Mouse (Mus musculus): ENCODE results near the gene Mfsd2a. TPM values are rescaled to one million over a fixed set of nuclear protein-coding genes. Genes with fewer than 3 reads are reported as not detected.

The Mfsd2a gene
- total RNA-seq, 2 experiments from 2014 or later = 0.42 TPM; not detected in 1

DNA sequence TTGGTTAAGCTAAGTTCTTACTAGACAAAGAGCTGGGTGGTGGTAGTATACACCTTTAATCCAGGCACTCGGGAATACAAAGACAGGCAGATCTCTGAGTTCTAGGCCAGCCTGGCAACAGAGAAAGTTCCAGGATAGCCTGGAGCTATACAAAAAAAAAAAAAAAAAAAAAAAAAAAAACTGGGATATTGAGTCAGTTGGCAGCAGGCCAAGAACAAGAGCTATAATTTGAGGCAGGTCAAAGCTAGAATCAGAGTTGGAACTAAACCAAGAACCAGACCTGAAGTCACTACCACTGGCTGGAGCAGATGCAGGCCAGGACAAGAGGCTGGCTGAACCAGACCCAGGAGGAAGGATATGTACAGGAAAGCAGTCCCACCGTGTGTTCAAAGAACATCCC is 19.7 kb upstream of the Mfsd2a start:
- no peak for DNase-seq
- intact Hi-C loops (cut with DNase I) = loop anchor here (5.0 kb wide), 1 partner anchor 1738 kb away; no protein-coding TSS in a partner anchor

DNA sequence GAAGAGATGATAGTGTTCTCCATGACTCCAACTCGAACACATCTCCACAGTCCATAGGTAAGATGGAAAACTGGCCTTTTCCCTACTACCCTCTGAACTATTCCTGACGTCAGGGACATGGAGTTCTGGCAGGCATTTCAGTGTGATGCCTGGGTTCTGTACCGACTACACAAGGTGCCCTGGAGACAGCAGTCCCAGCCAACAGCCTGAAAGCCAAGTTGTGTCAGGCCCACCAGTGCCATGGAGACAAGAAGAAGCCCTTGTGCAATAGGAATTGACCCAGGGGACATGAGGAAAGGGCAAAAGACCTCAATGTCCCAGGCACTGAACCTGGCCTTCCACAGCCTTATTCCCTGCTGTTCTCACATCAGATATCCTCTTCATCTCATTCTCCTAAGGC is 18.8 kb upstream of the Mfsd2a start:
- intact Hi-C loops (cut with DNase I) = loop anchor here (5.0 kb wide), 1 partner anchor 1738 kb away; no protein-coding TSS in a partner anchor
- no peak for DNase-seq

DNA sequence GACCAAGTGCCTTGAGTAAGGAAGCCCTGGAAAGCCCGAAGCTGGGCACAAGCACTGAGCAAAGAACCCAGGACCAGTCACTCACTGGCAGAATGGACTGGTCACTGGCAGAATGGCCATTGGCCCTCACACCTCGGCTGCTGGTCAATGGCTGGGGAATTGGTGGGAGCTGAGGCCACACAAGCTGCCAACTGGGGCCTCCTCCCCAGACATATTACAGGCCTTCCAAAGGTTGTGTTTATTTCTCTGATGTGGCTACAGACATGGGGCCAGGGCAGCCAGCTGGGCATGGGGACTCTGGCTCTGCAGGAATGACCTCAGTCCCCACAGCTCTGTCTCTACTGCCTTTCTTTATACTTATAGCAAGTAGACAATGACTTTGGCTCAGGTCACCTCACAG is 17.9 kb upstream of the Mfsd2a start:
- intact Hi-C loops (cut with DNase I) = no loop called here
- no peak for DNase-seq

DNA sequence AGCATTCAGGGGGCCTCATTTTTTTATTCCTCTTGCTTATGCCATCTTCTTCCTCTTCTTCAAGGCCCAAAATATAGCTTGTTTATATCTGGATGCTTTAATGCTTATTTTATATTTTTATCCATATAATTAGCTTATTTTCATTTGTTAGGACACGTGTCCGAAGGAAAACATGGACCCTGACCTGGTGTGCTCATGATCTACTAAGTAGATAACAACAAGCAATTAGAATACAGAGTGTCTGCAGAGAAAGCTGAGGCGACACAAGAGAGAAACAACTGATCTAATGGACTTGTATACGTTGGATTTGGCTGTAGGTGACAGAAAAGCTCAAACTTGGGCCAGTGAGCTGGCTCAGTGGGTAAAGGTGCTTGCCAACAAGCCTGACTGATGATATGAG is 15.9 kb upstream of the Mfsd2a start:
- intact Hi-C loops (cut with DNase I) = no loop called here
- DNase-seq = no peak

DNA sequence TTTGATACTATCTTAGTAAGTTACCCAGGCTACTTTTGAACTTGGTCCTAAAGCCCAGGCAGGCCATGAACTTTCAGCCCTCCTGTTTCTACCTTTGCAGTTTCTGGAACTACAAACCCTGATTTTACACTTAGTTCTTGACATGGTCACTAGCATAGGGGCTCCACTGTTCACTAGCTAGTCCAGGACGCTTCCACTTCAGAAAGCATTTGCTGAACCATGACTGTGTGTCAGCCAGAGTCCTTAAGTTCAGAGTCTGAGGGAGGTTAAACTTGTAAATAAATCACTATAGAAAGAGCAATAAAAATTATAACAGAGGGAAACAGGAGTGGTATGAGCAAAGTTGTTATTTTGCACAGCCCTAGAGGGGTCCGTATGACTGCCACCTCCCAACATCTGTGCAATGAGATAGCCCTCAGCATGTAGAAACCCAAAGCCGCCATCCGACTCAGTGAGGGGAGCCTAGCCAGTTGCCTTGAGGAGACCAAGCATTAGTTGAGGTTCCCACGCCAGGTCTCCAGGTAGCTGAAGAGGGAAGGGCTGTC is 14.1 kb upstream of the Mfsd2a start:
- intact Hi-C loops (cut with DNase I) = no loop called here
- no peak for DNase-seq

DNA sequence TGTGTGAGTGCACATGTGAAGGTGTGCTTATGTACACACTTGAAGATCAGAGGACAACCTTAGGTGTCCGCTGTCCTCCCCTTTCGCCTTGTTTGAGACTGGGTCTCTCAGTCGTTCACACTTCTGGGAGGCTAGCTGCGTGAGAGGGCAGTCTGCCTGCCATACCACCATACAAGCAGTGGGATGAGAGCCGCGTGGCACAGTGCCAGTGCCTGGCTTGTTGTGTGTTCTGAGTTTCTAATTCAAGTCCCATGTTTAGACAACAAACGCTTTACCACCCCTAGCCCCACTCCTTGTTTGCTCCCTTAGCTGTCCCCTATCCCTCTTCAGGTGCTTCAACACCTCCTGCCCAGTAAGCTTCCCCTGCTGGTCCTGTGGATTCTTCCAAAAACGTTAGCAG is 11.1 kb upstream of the Mfsd2a start:
- intact Hi-C loops (cut with DNase I) = no loop called here
- no peak for DNase-seq

DNA sequence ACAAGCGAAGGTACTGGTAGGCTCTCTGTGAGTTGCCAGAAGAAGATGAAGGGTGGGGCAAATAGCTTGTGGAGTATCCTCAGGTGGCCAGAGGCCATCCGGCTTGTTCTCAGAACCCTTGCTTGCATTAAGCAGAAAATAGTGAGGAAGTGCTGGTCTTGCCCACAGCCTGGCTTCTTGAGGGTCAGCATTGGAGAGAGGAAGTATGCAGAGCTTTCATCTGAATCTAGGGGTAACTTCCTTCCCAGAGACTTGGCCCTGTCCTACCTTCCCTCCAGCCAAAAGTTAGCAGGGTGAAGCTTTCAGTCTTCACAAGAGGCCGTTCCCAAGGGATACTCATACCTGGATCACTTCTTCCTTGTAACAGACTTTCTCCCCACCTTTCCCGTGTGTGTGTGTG is 10.7 kb upstream of the Mfsd2a start:
- no peak for DNase-seq
- intact Hi-C loops (cut with DNase I) = no loop called here

DNA sequence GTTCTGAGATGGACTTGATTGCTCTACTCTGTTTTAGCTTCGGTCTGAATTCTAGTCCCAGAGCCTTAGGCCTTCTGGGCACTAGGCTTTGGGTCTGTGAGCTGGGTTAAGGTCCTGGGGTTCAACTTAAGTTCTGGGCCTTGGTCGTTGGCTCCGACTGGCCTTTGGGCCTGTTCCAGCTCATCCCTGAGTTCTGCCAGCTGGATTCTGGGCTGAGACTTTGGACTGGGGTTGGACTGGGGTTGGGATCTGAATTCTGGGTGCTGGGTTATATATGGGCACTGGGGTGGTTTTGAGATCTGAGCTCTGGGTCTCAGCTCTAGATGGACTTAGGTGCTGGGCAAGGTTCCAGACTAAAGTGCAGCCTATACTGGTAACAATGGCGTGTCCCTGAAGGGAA is 10.2 kb upstream of the Mfsd2a start:
- no peak for DNase-seq
- intact Hi-C loops (cut with DNase I) = no loop called here

DNA sequence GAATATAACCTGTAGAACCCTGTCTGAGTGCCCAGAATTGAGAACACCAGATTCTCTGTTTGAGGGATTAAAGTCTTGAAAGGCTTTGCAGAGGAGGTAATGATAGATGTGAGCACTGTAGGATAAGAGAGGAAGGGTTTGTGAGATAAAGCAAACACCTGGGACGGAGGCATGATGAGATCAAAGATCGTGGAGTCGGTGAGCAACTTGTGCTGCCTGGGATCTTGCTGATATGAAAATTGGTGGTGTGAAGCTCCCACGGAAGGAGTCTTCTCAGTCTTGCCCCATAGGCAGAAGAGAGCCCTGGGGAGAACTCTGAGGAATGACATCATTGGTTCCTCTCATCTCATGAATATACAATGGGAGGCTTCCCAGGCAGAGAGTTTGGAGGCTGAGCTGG is 7.1 kb upstream of the Mfsd2a start:
- intact Hi-C loops (cut with DNase I) = no loop called here
- DNase-seq = no peak

DNA sequence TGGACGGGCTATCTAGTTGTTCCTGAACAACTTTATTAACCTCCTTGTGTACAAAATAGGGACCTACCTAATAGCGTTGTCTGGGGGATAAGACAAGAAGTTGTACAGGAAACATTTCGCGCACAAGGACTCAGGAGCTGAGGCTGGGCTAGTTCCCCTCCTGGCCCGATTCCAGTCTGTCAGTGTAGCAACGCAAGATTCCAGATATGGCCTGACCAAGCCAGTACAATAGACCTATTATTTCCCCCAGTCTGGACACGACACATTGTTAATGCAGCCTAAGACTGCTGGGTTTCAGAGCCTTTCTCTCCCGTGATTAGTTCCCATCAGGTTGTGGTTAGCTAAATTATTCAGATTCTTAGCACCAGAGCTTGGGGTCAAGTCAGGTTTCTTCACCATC is 1.8 kb upstream of the Mfsd2a start:
- intact Hi-C loops (cut with DNase I) = no loop called here
- no peak for DNase-seq

DNA sequence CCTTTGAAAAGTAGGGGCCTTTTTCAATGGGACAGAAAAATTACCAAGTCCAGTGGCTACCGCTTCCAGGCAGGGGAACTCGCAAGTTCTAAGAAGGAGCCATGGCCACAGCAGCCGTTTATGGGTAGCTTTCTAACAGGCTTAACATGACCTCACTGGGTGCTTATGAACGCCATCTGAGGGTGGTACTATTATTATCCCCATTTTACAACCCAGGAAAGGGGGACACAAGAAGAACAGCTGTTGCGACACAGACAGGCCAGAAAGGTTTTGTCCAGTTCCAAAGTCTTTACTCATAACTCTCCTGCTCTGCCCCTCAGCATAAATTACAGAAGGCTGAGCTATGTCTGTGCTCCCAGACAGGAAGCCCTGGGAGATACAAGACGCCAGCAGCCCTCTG is 601 bp upstream of the Mfsd2a start:
- DNase-seq = no peak
- intact Hi-C loops (cut with DNase I) = no loop called here

DNA sequence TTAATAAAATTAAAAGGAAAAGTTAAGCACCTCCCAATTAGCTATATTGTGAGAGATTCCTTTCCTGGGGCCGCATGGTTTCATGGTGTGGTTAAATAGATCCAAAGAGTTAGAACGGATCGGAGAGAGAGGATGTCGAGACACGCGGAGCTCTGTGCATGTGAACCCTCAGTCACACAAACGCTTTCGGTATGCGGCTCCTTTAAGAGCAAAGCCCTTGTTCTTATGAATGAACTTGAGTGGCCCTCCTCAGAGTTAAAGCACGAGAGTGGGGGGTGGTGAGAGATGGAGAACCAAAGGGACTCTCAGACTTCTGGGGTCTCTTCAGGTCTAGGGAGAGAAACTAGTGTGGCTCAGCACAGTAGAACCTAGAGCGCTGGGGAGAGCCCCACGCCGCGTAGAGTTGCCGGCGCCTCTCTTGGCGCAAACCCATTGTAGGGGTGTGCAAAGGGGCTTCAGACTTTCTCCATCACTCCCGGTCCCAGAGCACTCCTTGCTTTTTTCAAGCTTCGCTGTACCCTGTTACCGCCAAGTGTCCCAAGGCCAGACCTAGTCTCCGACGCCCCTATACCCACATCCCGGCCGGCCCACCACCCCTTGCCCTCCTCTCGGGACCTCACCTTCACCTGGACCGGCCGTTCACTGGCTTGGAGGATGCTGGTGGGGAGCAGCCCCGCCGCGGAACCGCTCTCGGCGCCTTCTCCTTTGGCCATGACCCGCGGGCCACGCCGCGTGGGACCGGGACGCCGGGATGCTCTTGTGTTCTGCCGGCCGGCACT is 478 bp downstream of the Mfsd2a start:
- DNase-seq = peak in 1 of 2 experiments; percentile 21
- intact Hi-C loops (cut with DNase I) = no loop called here

DNA sequence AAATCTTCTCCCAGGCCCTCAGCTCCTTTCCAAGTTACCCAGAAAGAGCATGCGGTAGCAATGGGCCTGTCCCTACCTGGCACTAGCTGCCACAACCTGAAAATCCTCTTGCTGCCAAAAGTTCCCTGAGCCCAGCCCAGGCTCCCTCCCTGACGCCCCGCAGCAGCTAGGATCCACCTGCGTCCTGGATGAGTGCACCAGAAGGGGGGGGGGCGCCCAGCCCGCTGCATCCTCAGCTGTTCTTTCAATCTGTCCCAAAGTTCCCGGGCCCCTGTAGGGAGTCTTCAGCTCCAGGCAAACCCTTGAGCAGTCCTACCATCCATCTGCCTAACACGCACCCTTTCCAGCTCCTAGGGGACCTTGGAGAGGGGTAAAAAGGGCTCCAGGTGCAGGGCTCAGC is 1.2 kb downstream of the Mfsd2a start:
- intact Hi-C loops (cut with DNase I) = no loop called here
- DNase-seq = no peak

DNA sequence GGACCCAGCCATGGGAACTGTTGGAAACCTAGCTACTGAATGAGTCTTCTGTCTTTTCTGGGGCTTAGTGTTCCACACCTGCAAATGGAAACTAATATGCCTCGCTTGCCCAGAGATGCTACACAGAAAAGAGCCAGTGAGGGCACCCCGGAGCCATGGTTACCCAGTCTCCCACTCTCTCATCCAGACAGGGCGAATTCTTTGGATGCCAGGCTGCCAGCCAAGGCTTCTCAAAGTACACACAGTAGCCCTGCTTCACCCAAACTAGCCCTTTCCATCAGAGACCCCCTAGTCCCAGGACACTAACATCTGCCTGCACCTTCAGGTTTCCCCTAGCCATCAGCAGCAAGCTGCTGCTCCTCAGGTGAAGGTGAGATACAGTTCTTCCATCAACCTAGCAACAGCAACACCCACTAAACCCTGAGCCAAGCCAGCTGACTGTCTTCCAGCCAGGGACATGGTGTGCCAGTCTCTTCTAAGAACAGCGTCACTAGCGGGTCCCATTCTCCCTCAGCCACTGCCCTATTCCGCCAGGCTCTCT is 2.4 kb downstream of the Mfsd2a start:
- intact Hi-C loops (cut with DNase I) = no loop called here
- peak; percentile 17 to 36 for DNase-seq

DNA sequence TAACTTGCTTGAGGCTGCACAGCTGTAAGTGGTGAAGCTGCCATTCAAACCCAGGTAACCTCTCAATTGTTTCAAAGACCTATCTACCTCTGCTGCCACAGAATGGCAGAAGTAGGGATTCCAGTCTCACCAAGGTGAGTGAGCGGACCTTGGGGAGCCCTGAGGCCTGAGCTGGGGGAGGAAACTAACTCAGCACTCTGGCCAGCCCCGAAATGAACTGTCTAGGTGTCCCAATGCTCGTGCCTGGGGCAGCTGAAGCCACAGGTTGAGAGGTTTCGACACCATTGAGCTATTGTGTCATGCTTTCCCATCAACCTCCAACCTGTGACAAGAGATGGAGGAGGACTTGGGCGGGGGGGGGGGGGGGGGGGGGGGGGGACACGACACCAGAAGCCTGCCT is 4.7 kb downstream of the Mfsd2a start:
- no peak for DNase-seq
- intact Hi-C loops (cut with DNase I) = no loop called here

DNA sequence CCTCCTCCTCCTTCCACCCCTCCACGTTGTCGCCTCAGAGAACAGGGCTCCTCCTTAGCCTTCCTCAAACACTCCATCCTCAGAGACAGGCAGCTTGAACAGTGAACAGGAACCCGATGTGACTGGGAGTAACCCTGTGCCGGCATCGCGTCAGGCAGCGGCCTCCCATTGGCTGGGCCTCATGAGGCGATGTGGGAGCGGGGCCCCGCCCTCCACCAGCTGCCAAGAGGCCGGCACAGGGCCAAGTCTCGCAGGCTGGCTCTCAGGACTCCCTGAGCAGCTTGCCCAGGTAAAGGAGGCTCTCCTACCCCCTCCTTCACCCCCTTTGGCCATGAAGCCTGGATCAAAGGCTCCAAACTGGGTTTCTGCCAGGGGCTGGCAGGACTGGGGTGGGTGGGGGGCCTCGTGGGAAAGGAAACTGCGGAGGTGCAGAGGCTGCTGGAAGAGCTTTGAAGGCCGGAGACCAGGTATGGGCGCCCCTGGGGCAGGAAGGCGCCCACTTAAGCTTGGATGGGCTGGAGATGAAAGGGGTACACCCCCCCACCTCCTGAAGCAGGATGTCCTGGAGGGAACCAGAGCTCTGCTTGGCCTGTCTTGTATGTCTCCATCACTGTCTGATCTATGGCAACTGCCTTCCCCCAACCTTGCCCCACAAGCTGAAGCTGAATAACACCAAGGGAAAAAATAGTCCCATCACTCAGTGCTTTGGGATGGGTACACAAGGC is 5.4 kb downstream of the Mfsd2a start:
- intact Hi-C loops (cut with DNase I) = no loop called here
- peak; percentile 64 to 72 for DNase-seq

DNA sequence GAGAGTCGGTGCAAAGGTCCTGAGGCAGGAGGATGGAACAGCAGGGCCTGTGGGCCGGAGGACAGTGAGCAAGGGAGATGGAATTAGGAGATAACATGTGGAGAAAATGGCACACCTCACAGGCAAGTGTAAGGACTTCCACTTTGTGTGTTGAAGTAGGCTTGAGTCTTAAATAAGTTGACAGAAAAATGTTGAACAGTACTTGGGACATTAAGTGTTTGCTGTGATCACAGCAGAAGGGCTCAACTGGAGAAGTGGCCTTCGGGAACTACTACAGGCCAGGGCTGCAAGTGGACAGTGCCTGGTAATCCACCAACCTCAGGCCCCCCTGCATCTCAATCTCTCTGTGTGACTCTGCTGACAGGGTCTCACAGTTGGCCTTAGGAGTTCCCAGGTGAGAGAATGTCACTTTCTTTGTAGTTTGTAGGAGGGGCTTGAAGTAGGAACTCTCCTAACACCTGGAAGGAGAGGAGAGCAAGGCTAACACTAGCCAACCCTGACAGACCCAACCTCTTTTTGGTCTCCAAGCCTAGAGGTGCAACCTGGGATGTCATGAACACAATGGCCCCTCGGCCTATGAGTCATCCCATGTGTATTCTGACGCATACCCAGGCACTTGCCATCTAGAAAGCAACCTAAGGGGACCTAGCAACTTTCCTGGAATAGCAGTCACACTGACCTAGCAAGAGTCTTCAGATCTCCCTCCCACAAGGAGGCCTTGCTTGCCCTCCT is 6.1 kb downstream of the Mfsd2a start:
- intact Hi-C loops (cut with DNase I) = no loop called here
- DNase-seq = no peak

DNA sequence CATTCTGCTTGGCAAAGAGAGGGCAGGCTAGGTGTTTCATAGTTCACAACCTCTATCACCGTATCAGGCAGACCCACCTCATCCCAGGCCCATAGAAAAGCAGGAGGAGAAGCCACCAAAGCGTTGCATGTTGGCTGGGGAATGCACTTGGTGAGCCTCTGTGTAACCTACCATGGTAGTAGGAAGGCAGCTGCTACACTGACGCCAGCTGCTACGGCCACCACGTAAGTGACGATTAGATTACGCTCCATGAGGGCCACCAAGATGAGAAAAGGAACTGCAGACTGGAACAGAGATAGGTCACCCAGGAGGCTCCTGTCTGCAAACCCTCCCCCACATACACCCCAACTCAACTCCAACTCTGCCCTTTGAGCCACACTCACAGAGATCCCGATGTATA is 11.9 kb downstream of the Mfsd2a start:
- intact Hi-C loops (cut with DNase I) = no loop called here
- DNase-seq = no peak

DNA sequence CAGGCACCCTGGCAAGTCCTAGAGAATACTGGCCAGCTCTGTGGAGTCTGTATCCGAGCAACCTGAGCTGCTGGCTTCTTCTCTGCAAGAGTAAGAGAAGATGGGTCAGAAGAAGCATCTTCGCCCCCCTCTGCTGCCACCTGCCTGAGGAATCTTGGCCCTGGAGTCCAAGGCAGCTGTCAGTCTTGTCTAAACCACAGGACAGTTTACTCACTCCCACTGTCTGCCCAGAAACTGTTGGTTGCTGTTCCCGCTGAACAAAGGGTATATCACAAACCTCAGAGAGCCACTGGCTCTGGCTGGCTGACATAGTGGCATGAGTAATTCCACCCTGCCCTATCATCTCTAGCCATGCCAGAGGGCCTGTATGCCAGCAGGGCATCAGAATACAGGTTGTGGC is 13.8 kb downstream of the Mfsd2a start:
- intact Hi-C loops (cut with DNase I) = no loop called here
- DNase-seq = no peak

DNA sequence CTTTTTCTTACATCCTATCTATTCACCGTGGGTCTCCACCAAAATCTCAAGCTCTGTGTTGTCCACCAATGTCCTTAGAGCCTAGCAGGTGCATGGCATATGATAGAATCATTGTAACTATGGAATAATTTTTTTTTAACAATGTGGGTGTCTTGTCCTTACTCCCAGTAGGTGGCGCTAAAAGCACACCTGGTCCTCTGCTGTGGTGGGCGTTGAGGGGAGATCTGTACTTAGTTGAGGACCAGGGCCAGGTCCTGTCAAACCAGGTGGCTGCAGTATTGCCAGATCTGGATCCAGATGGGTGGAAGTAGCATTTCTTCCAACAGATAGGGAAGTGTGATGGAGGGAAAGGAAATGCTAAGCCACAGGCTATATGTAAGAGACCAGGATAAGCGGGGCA is 16.6 kb downstream of the Mfsd2a start:
- peak in 1 of 2 experiments; percentile 10 for DNase-seq
- intact Hi-C loops (cut with DNase I) = loop anchor here (1.0 to 2.0 kb wide), 2 partner anchors 41 to 138 kb away; no protein-coding TSS in a partner anchor

All from heart, postnatal 36 days (tissue).